Mouse (Mus musculus) kidney, adult 2 months (tissue): ENCODE results near the gene Ppp1r9a.

Source experiments
- CTCF ChIP-seq: fragments of 200-500 bp; conservative IDR thresholded peaks from 2 replicates; pipeline ENCODE4 v1.5.1; 2011; ENCODE audit warnings: low read depth, mild to moderate bottlenecking, control low read depth, low read length, moderate library complexity, mixed read lengths; ENCODE audit not compliant: insufficient read depth, insufficient read length
- POLR2A ChIP-seq: fragments of 200-500 bp; IDR thresholded peaks from one replicate; pipeline ENCODE4 v1.6.1; 2011; ENCODE audit warnings: low read depth, low read length, control low read depth

- no peak for TF ChIP-seq POLR2A
- TF ChIP-seq CTCF: no peak
These were observed 247.2 kb downstream of the Ppp1r9a start for GRCm38 (mm10) chr6:5149941-5150340.
